Comparison of ENCODE assay signal across 8 mouse cellular contexts in genomic region chr9:108093586-108093985, GRCm38 (mm10). TPM values are rescaled to one million over a fixed set of nuclear protein-coding genes. Genes with fewer than 3 reads are reported as not detected.
DNase-seq lines count a peak whose midpoint lies in the region; ATAC-seq and TF ChIP-seq lines count a peak whose summit lies in the region.

No protein-coding gene starts in this region.

- H3K27ac ChIP-seq in heart, adult 2 months: no peak overlapping the region
- peak overlapping the region; percentile 79; the same call in 1 of the 2 replicates for H3K27ac ChIP-seq in forebrain, embryonic 12.5 days
- H3K27ac ChIP-seq in liver, embryonic 15.5 days (replicated peaks): peak overlapping the region; percentile 99

- H3K4me3 ChIP-seq in heart, adult 2 months: peak overlapping the region; percentile 83
- peak overlapping the region; percentile 74 for H3K4me3 ChIP-seq in forebrain, embryonic 12.5 days (replicated peaks)
- H3K4me3 ChIP-seq in liver, embryonic 15.5 days (replicated peaks): peak overlapping the region; percentile 80

- no peaks in the 10 kb centered on the region for H3K79me2 ChIP-seq in heart, adult 2 months (replicated peaks; ENCODE audit: control insufficient read depth, insufficient read depth, low read length)

- intact Hi-C loops in heart, adult 2 months (cut with DNase I): no loop called here

- H3K4me2 ChIP-seq in forebrain, embryonic 12.5 days: peak overlapping the region; percentile 97
- peak overlapping the region; percentile 81 for H3K4me2 ChIP-seq in liver, embryonic 15.5 days

- TF ChIP-seq POLR2A in heart, adult 2 months (IDR thresholded peaks at IDR 0.05; ENCODE audit: insufficient read depth, low read depth, low read length): no peak

- no peak for TF ChIP-seq EP300 in heart, adult 2 months (IDR thresholded peaks at IDR 0.05; ENCODE audit: insufficient read depth, low read depth, low read length)

- DNase-seq in heart, adult 2 months: no peak
- no peak for DNase-seq in heart, adult 9 months (ENCODE audit: low spot score in 2 of 2)
- peak; percentile 35 for DNase-seq in A20 (ENCODE audit: low read depth, low spot score)
- no peak for DNase-seq in left cerebral cortex, adult 9 months (ENCODE audit: low spot score in 2 of 2)
- no peak for DNase-seq in right cerebral cortex, postnatal 14 days

- peaks cover 3% of the 10 kb centered on the region for H3K4me1 ChIP-seq in heart, adult 2 months (ENCODE audit: control insufficient read depth, insufficient read depth, low read length)
- peaks cover 22% of the 10 kb centered on the region for H3K4me1 ChIP-seq in forebrain, embryonic 12.5 days
- H3K4me1 ChIP-seq in liver, embryonic 15.5 days (replicated peaks): peaks cover 76% of the 10 kb centered on the region

- H3K36me3 ChIP-seq in heart, adult 2 months (ENCODE audit: control insufficient read depth, insufficient read depth, low read length): no peaks in the 10 kb centered on the region
- H3K36me3 ChIP-seq in forebrain, embryonic 12.5 days (replicated peaks): peaks cover 42% of the 10 kb centered on the region
- H3K36me3 ChIP-seq in liver, embryonic 15.5 days (replicated peaks): peaks cover 45% of the 10 kb centered on the region

- no peak for ATAC-seq in forebrain, embryonic 12.5 days (ENCODE audit: low FRiP score)
- no peak for ATAC-seq in liver, embryonic 15.5 days (ENCODE audit: insufficient read depth)
- no peak for ATAC-seq in megakaryocyte progenitor cell, adult 5-6 weeks (replicated peaks; ENCODE audit: poor library complexity)

- no peaks in the 10 kb centered on the region for H3K9me3 ChIP-seq in forebrain, embryonic 12.5 days
- H3K9me3 ChIP-seq in liver, embryonic 15.5 days (replicated peaks): no peaks in the 10 kb centered on the region

- WGBS in heart, adult 2 months: 66% methylated on average over 10 of the region's 10 CpGs
- 77% methylated on average over 10 of the region's 10 CpGs for WGBS in forebrain, embryonic 12.5 days
- 53% methylated on average over 10 of the region's 10 CpGs for WGBS in liver, embryonic 15.5 days (ENCODE audit: insufficient replicate concordance)

- 0 out of 2 replicates have a peak overlapping the region, but pooled peaks have one; percentile 3 for H3K9ac ChIP-seq in heart, adult 2 months (ENCODE audit: low read depth, low read length)
- H3K9ac ChIP-seq in forebrain, embryonic 12.5 days: peak overlapping the region; percentile 81
- peak overlapping the region; percentile 92 for H3K9ac ChIP-seq in liver, embryonic 15.5 days

- no peaks in the 10 kb centered on the region for H3K27me3 ChIP-seq in heart, adult 2 months (ENCODE audit: control insufficient read depth, insufficient read depth, low read length)
- no peaks in the 10 kb centered on the region for H3K27me3 ChIP-seq in forebrain, embryonic 12.5 days
- H3K27me3 ChIP-seq in liver, embryonic 15.5 days: no peaks in the 10 kb centered on the region

- TF ChIP-seq CTCF in heart, adult 2 months (IDR thresholded peaks at IDR 0.05): no peak

RNA-seq across cellular contexts. Expression of gene Apeh, which starts 0.8 kb away (rescaled TPM):
- total RNA-seq in heart, adult 2 months (2021): 10 to 100 TPM; 37.6 to 39.3 TPM
- polyA plus RNA-seq in heart, adult 2 months (2012; rRNA removed): 58.0 and 92.7 TPM in 2 replicates
- polyA plus RNA-seq in forebrain, embryonic 12.5 days (2016; fragmentation: Nextera tagmentation; extraction: Ambion mirVana): 51.1 and 56.0 TPM in 2 replicates
- 194 and 242 TPM in 2 replicates for polyA plus RNA-seq in liver, embryonic 15.5 days (2015; fragmentation: Nextera tagmentation; extraction: Ambion mirVana)
- 45.9 and 64.3 TPM in 2 replicates for total RNA-seq in megakaryocyte progenitor cell, adult 5-6 weeks (2015)
- total RNA-seq in megakaryocyte progenitor cell, adult 5-6 weeks (2017): 71.0 and 110 TPM in 2 replicates

RNA-seq across cellular contexts. Expression of gene Rnf123, which starts 10.4 kb away (rescaled TPM):
- total RNA-seq in heart, adult 2 months (2021): 10 to 100 TPM; 79.3 to 86.7 TPM
- polyA plus RNA-seq in heart, adult 2 months (2012; rRNA removed): 114 and 126 TPM in 2 replicates
- polyA plus RNA-seq in forebrain, embryonic 12.5 days (2016; fragmentation: Nextera tagmentation; extraction: Ambion mirVana): 36.9 and 41.2 TPM in 2 replicates
- polyA plus RNA-seq in liver, embryonic 15.5 days (2015; fragmentation: Nextera tagmentation; extraction: Ambion mirVana): 100 and 123 TPM in 2 replicates
- 34.5 and 35.8 TPM in 2 replicates for total RNA-seq in megakaryocyte progenitor cell, adult 5-6 weeks (2015)
- total RNA-seq in megakaryocyte progenitor cell, adult 5-6 weeks (2017): 18.8 and 34.8 TPM in 2 replicates

RNA-seq across cellular contexts. Expression of gene Mst1, which starts 13.3 kb away (rescaled TPM):
- total RNA-seq in heart, adult 2 months (2021): not detected
- 0.59 TPM in 1 of 2 replicates, not detected in the other for polyA plus RNA-seq in heart, adult 2 months (2012; rRNA removed)
- 0.27 and 0.41 TPM in 2 replicates for polyA plus RNA-seq in forebrain, embryonic 12.5 days (2016; fragmentation: Nextera tagmentation; extraction: Ambion mirVana)
- 41.1 and 51.2 TPM in 2 replicates for polyA plus RNA-seq in liver, embryonic 15.5 days (2015; fragmentation: Nextera tagmentation; extraction: Ambion mirVana)
- 0.46 and 3.1 TPM in 2 replicates for total RNA-seq in megakaryocyte progenitor cell, adult 5-6 weeks (2015)
- total RNA-seq in megakaryocyte progenitor cell, adult 5-6 weeks (2017): 0.37 and 0.74 TPM in 2 replicates

RNA-seq across cellular contexts. Expression of gene Amigo3, which starts 40.6 kb away (rescaled TPM):
- total RNA-seq in heart, adult 2 months (2021): 1 to 10 TPM; 1.5 to 2.0 TPM
- 3.1 and 5.1 TPM in 2 replicates for polyA plus RNA-seq in heart, adult 2 months (2012; rRNA removed)
- 3.6 and 3.8 TPM in 2 replicates for polyA plus RNA-seq in forebrain, embryonic 12.5 days (2016; fragmentation: Nextera tagmentation; extraction: Ambion mirVana)
- 1.5 and 1.8 TPM in 2 replicates for polyA plus RNA-seq in liver, embryonic 15.5 days (2015; fragmentation: Nextera tagmentation; extraction: Ambion mirVana)
- total RNA-seq in megakaryocyte progenitor cell, adult 5-6 weeks (2015): 1.3 TPM in 2 replicates
- total RNA-seq in megakaryocyte progenitor cell, adult 5-6 weeks (2017): 2.0 and 2.6 TPM in 2 replicates

RNA-seq across cellular contexts. Expression of gene Gmppb, which starts 44.5 kb away (rescaled TPM):
- total RNA-seq in heart, adult 2 months (2021): 10 to 100 TPM; 10.1 to 10.2 TPM
- polyA plus RNA-seq in heart, adult 2 months (2012; rRNA removed): 9.6 and 11.2 TPM in 2 replicates
- 18.2 and 19.3 TPM in 2 replicates for polyA plus RNA-seq in forebrain, embryonic 12.5 days (2016; fragmentation: Nextera tagmentation; extraction: Ambion mirVana)
- 15.3 and 16.3 TPM in 2 replicates for polyA plus RNA-seq in liver, embryonic 15.5 days (2015; fragmentation: Nextera tagmentation; extraction: Ambion mirVana)
- total RNA-seq in megakaryocyte progenitor cell, adult 5-6 weeks (2015): 7.4 and 11.7 TPM in 2 replicates
- total RNA-seq in megakaryocyte progenitor cell, adult 5-6 weeks (2017): 42.7 and 43.7 TPM in 2 replicates

Comparison
In these comparisons a context has a peak if more than half of its experiments do, and no peak if none do; other contexts are left out.
1. H3K9ac ChIP-seq: peak in every context shown above with its lines; median percentile 92 in liver, embryonic 15.5 days; 81 in forebrain, embryonic 12.5 days; 3 in heart, adult 2 months.
2. RNA of gene Mst1, which starts 13.3 kb away (polyA plus RNA-seq): 41.1 to 51.2 TPM in liver, embryonic 15.5 days; 0.59 TPM in heart, adult 2 months and 0.27 to 0.41 TPM in forebrain, embryonic 12.5 days; every median in the first group is over 10 times any median in the second.
3. Peak in every context shown above with its lines, with median percentiles within 50 percentile points of each other: H3K4me3 ChIP-seq.